Mouse (Mus musculus) brown adipose tissue, adult 24 weeks (tissue): Measurements from ENCODE around the gene Tmem217. TPM values are rescaled to one million over a fixed set of nuclear protein-coding genes. Genes with fewer than 3 reads are reported as not detected.

Experiments used
- H3K27ac ChIP-seq: fragments of 200-500 bp; replicated peaks from 2 replicates; pipeline ENCODE4 v1.5.1; 2012; ENCODE audit warnings: low read depth, mild to moderate bottlenecking, low read length
- H3K4me1 ChIP-seq: fragments of 200-500 bp; 2 replicates; pipeline ENCODE4 v1.6.1; 2012; ENCODE audit warnings: low read length, mixed read lengths; ENCODE audit not compliant: control insufficient read depth, insufficient read depth, insufficient read length
- H3K4me3 ChIP-seq: fragments of 200-500 bp; 2 replicates; pipeline ENCODE4 v1.5.1; 2012; ENCODE audit warnings: low read depth, mild to moderate bottlenecking, low read length, moderate library complexity; ENCODE audit not compliant: insufficient read depth
- polyA plus RNA-seq: library from polyadenylated mRNA; stranded (reverse); fragments of >200 nt; gene quantifications from 2 replicates; pipeline ENCODE4 v1.2.4, GENCODE M21; 2012; ENCODE audit not compliant: missing spikeins, insufficient read depth, insufficient read length

Gene Tmem217
- polyA plus RNA-seq, 1 experiment = not detected

DNA sequence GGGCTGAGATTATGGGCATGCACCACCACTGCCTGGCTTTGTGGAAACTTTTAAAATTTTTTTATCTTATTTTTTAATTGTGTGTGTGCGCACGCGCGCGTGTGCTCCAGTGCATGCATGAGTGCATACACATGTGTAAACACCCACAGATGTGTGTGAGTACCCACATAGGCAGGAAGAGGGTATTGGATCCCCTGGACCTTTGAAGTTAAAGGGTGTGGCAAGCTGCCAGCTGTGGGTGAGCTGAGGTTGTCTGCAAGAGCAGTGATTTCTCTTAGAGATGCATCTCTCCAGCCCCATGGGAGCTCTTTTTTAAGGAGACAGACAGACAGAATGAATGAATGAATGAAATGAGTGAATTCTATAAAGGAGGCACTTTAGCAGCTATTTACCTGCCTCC lies 13.3 kb upstream of the Tmem217 start:
- Histone ChIP-seq H3K4me3 (no peak overlapping the region), H3K27ac (no peak overlapping the region)

DNA sequence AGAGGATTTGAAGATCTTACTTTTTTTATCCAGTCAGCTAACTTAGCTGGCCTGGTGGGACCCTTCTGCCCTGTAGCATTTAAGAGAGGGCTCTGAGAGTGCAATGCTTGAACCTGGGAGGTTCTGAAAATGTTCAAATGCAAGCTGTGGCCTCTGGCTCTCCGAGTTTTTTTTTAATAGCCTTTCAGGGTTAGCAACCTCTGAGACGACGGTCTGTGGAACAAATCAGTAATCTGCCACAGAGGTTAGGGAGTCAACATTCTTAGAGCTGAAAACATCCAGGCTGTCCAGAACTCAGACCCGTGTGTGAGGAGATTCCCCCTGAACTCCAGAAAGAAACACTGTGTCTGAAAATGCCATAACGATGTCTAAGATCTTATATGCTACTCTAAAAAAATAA lies 6.3 kb upstream of the Tmem217 start:
- Histone ChIP-seq H3K4me3 (no peak overlapping the region), H3K27ac (no peak overlapping the region), H3K4me1 (no peaks in the 10 kb centered on the region)

More for the DNA sequence above, 13.3 kb upstream of the Tmem217 start:
- no peaks in the 10 kb centered on the region for H3K4me1 ChIP-seq

DNA sequence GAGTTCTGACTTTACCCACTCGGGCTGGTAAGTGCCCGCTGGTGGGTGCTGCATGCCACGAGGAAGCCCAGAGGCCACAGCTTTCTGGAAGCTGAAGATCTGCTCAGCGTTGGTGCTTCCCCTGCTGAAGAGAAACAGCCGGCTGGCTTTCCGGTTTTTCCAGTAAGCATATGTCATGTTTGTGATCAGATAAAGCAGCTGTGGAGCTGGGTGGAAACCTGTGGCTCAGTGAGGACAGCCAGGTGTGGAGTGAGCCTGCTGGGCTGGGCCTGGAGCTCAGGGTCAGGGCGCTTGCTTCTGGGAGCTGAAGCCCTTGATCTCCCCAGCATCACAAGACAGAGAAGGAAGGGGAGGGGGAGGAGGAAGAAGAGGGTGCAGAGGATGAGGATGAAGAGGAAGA lies 4.7 kb upstream of the Tmem217 start:
- Histone ChIP-seq H3K27ac (no peak overlapping the region), H3K4me3 (no peak overlapping the region), H3K4me1 (no peaks in the 10 kb centered on the region)

DNA sequence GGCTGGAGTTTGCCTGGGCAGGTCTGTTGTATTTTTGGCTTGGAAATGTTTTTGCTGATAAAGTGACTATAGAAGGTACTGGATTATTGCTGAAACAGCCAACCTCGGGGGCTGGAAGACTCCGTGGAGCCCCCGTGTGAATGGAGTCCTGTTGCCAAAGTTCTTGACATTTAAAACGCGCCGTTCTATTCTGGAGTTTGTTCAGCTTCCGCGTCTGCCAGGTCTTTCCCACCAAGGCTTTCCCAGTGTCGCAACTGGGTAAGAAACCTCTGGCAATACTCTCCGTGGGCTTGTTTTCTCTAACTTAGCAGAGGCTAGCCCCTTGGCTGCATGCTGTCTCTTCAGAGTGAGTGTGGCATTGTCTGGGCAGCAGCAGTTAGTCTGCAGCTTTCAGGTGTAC lies 4.3 kb upstream of the Tmem217 start:
- H3K4me1 ChIP-seq = no peaks in the 10 kb centered on the region
- H3K4me3 ChIP-seq = no peak overlapping the region
- no peak overlapping the region for H3K27ac ChIP-seq

DNA sequence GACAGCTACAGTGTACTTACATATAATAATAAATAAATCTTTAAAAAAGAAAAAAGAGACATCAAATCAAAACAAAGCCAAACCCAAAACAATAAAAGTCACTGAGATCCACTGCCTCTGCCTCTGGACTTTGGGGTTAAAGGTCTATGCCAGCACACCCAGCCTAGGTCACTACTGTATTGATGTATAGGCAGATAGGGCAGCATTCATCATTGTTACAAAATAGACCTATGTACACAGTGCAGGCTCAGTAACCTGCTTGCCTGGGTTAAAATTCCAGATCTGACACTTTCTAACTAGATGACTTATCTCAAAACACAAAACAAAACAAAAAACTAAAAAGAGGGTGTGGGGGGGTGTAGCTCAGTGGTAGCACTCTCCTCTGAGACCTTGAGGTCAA lies 2.0 kb upstream of the Tmem217 start:
- peaks cover 3% of the 10 kb centered on the region; the same call in 1 of the 2 replicates for H3K4me1 ChIP-seq
- H3K4me3 ChIP-seq = no peak overlapping the region
- H3K27ac ChIP-seq = no peak overlapping the region

DNA sequence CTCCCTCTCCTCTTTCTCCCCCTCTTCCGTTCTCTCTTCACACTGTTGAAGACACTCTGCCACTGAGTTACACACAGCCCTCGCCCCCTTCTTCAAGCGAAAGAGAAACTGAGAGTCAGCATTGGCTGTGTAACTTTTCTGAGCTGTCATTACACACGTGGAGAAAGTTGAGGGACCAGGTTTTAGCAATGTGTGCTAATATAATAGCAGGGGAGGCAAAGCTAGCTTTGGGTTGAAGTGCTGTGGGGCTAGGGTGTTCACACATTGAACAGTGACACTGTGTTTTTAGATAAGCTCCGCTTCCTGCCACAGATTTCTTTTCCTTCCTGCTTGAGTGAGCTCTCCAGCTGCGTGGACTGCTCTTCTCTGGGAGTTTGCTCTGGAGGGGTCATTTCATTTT lies 1.2 kb downstream of the Tmem217 start:
- peaks cover 3% of the 10 kb centered on the region; the same call in 1 of the 2 replicates for H3K4me1 ChIP-seq
- no peak overlapping the region for H3K27ac ChIP-seq
- no peak overlapping the region for H3K4me3 ChIP-seq

DNA sequence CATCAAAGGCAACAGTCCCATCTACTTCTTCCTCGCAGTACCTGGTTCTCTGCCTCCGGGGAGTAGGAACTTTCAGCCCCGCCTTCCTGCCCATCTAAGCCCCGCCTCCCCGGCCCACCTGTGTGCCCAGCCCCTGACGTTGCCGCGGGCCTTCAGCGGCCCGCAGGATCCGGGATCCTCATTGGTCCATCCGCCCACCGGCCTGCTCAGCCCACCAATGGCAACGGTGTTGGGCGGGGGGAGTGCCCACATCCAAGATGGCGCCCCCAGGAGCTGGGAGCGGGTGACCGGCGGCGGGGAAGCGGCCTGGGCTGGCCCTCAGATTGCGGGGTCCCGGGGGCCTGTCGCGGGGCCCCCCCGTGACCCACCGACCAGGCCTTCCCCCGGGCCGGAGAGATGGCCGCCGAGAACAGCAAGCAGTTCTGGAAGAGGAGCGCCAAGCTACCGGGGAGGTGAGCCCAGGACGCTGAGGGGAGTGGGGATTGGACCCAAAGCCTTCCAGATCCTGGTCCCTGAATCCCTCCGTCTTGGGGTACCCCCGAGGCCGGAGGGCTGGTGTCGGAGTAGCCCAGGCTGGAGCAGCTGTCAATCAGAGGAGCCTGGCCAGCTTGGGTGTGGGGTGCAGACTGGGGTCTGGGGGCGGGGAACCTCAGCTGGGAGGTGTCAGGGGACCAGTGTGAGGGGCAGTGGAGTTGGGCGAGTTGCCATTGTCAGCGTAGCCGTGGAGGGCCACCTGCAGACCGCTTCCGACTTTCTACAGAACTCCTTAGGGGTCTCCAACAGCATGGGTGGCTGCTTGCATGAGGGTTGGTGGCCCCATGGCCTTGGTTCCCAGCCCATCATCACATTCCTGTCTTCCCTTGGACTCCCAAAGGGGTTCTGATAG lies 2.4 kb downstream of the Tmem217 start, which contains the start of the genes Gm17657 and Tbc1d22b:
TSS of gene Gm17657 (minus strand) at position 96 of the 886 bp plus-strand sequence.
TSS of gene Tbc1d22b (plus strand) at position 243 of the 886 bp plus-strand sequence.
- H3K4me3 ChIP-seq = peak within 1 kb of the TSS; percentile 90
- H3K27ac ChIP-seq = peak within 1 kb of the TSS; percentile 7; the same call in 1 of the 2 replicates
- peaks cover 3% of the 10 kb centered on the region; the same call in 1 of the 2 replicates for H3K4me1 ChIP-seq

DNA sequence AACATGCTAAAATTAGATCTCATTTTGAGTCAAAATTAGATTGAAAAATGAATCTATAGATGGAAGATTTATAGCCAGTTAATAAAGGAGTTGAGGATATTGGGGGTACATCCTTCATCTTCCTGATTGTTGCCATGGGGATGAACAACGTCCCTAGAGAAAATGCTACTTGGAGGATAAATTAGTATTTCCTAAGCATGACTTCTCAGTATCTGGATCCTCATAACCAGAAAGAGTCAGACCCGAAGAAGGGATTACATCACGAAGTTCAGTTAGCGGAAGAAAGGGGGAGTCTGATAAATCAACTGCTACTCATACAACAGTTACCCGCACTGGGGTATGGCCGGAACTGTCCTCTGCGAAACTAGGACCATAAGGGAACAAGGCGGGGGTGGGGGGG lies 3.2 kb downstream of the Tmem217 start:
- peaks cover 3% of the 10 kb centered on the region; the same call in 1 of the 2 replicates for H3K4me1 ChIP-seq

DNA sequence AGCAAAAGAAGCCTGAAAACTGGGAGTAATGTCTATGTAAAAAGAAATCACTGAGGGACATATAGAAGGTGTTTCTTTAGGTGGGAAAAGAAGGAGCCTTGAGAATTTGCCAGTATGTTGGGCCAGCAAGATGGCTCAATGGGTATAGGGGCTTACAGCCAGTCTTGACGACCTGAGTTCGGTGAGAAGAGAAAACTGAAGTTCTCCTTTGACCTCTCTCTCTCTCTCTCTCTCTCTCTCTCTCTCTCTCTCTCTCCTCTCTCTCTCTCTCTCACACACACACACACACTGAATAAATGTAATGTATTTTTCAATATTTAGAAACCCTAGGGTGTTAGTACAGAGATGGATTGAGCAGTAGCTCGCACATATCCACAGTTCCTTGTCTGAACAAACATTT lies 3.7 kb downstream of the Tmem217 start:
- Histone ChIP-seq H3K4me3 (no peak overlapping the region), H3K4me1 (peaks cover 3% of the 10 kb centered on the region; the same call in 1 of the 2 replicates)

More for the DNA sequence above, 3.2 kb downstream of the Tmem217 start:
- no peak overlapping the region for H3K4me3 ChIP-seq
- no peak overlapping the region for H3K27ac ChIP-seq

DNA sequence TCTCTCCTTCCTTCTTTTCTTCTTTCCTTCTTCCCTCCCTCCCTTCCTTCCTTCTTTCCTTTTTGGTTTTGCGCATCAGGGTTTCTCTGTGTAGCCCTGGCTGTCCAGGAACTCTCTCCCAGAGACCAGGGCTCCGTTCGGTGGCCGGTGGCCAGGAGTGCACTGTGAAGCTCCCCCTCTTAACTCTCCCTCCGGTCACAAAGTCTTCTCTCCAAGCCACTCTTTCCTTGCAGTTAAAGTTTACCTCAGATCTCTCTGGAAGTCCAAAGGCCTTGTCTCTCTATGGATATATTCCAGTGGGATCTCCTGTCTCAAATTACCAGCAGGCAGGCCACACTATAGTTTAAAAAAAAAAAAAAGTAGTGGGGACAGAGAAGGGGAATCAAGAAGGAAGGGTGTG lies 6.9 kb downstream of the Tmem217 start:
- Histone ChIP-seq H3K27ac (no peak overlapping the region), H3K4me3 (no peak overlapping the region), H3K4me1 (peaks cover 3% of the 10 kb centered on the region; the same call in 1 of the 2 replicates)

More for the DNA sequence above, 3.7 kb downstream of the Tmem217 start:
- H3K27ac ChIP-seq = no peak overlapping the region

DNA sequence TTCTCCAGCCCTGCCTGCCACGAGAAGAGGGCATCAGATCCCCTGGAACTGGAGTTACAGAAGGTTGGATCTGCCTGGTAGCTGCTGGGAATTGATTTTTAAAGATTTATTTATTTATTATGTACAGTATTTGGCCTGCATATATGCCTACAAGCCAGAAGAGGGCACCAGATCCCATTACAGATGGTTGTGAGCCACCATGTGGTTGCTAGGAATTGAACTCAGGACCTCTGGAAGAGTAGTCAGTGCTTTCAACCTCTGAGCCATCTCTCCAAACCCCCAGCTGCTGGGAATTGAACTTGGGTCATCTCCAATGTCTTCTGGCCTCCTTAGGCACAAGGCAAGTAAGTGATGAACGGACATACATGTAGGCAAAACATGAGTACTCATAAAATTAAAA lies 8.1 kb downstream of the Tmem217 start:
- Histone ChIP-seq H3K4me3 (no peak overlapping the region), H3K27ac (no peak overlapping the region), H3K4me1 (no peaks in the 10 kb centered on the region)

DNA sequence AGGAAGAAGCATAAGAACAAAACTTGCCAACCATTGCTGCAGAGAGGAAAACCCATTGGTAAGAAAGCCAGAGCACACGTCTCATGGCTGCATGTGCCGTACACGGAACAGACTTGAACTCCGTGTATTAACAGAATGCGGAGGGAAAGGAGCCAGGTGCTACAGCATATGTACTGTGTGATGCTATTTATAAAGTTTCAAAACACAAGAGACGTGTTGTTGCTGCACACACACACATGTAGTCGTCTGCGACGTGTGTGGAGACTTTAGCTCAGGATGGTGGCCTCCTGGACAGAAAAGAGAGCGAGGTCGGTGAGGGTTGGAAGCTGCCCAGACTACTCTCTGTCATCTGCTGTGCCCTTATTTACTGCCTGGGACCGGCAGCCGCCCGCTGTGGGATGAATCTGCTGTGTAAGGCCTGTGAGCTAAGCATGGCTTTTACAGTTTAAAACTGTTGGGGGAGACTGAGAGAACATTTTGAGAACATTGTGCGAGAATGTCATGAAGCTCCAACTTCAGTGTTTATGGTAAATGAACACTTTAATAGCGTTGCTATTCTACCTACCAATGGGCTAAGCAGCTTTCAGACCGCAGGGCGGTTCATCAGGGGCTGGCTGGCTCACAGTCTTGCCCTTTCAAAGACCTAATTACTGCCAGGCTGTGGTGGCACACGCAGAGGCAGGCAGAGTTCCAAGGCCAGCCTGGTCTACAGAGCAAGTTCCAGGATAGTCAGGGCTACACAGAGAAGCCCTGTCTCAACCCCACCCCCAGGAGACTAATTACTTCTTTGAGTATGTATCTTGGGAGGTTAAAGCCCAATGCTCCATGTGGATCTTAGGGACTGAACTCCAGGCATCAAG lies 9.1 kb downstream of the Tmem217 start:
- Histone ChIP-seq H3K27ac (no peak overlapping the region), H3K4me1 (no peaks in the 10 kb centered on the region), H3K4me3 (no peak overlapping the region)

DNA sequence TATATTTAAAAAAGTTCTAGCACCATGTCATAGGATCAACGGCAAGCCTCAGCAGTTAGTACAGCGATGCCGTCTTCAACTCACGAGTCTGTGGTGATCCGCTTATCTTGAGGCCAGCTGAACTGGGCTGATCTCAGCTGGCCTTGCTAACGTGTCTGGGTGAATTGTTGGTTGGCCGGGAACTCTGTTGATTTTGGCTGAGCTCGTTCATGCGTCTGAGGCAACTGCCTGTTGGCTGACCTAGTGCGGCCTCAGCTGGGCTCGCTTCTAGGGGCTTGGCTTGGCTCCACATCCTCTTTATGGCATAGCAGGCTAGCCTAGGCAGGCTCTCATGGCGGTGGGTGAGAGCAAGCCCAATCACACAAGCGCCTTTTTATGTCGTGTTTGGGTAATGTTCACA lies 10.8 kb downstream of the Tmem217 start:
- Histone ChIP-seq H3K4me1 (no peaks in the 10 kb centered on the region), H3K27ac (no peak overlapping the region), H3K4me3 (no peak overlapping the region)

DNA sequence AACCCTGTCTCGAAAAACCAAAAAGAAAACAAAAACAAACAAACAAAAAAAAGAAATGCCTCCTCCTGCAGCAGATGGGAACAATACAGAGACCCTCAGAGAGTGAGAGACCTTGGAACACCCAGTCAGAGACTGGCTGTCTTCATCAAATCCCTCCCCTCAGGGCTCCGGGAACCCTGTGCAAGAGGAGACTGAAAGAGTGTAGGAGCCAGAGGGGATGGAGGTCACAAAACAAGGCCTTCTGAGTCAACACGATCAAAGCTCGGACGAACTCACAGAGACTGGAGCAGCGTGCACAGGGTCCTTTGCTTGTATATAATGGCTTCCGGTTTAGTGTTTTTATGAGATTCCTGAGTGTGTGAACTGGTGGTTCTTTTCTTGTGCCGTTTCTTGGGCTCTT lies 11.8 kb downstream of the Tmem217 start:
- no peak overlapping the region for H3K4me3 ChIP-seq
- H3K4me1 ChIP-seq = no peaks in the 10 kb centered on the region
- H3K27ac ChIP-seq = no peak overlapping the region

DNA sequence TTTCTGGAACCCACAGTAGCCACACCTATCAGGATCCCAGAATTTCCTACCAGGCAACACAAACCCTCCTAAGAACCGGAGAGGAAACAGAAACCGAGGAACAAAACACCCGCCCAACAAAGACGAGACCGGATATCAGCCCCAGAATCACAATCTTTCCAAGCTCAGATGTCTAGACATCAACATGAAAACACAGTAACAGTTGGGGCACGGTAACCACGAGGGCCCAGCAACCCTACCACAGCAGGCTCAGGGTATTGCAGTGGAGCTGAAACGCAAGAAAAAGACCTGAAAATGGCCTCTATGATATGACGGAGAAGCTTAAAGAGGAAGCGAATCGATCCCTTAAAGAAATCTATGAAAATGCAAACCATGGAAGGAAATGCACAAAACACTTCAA lies 18.3 kb downstream of the Tmem217 start:
- Histone ChIP-seq H3K4me1 (no peaks in the 10 kb centered on the region), H3K27ac (no peak overlapping the region), H3K4me3 (no peak overlapping the region)
